Mouse (Mus musculus) left cerebral cortex, postnatal 14 days (tissue): ENCODE results near the gene Mfap3l. TPM values are rescaled to one million over a fixed set of nuclear protein-coding genes. Genes with fewer than 3 reads are reported as not detected.

Experiments
- total RNA-seq, 2 experiments: library from RNA; stranded (reverse); gene quantifications; 2 replicates each; pipeline ENCODE4 v1.2.3; 2021

Gene Mfap3l
- total RNA-seq, 2 experiments from 2014 or later: 44.5 to 47.5 TPM

Other genes starting within 250 kb of the Mfap3l start
- gene Gm10283, start 129.6 kb upstream of the Mfap3l start, total RNA-seq: not detected
- gene Aadat, start 126.9 kb upstream of the Mfap3l start, total RNA-seq: under 1 TPM; 0.24 to 0.63 TPM